Mouse (Mus musculus) adipocyte (in vitro differentiated cells): ENCODE measurements around the gene Fam45a.
"Not testable (repeated sequence)": the region's sequence is repeated elsewhere in the genome, so short reads cannot be mapped to it uniquely, and the experiment has no call there.

ENCODE experiments used
- DNase-seq: peaks from one replicate; pipeline ENCODE4 v3.0.0-alpha.2; 2016; ENCODE audit warnings: low spot score

The Fam45a gene

GRCm38 (mm10) chr19:60845731-60846130 is 34.3 kb downstream of the Fam45a start:
- DNase-seq: no peak

- DNase-seq: peak; percentile 84
Measured at GRCm38 (mm10) chr19:60860868-60861700, 49.7 kb downstream of the Fam45a start, which contains the start of gene Sfxn4. Gene Sfxn4, minus strand, starts transcription at chr19:60861479.

DNA sequence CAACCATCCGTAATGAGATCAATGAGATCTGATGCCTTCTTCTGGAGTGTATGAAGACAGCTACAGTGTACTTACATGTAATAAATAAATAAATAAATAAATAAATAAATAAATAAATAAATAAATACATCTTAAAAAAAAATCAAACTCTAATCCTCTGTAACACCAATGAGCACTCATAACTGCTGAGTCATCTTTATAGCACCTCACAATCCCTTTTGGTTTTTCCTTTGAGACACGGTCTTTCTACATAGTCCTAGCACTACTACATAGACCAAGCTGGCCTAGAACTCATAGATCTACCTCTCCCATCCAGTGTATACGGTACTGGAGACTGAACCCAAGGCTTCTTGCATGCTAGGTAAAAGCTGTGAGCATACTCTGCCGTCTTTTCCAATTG is 54.8 kb downstream of the Fam45a start:
- DNase-seq: not testable (repeated sequence)

DNA sequence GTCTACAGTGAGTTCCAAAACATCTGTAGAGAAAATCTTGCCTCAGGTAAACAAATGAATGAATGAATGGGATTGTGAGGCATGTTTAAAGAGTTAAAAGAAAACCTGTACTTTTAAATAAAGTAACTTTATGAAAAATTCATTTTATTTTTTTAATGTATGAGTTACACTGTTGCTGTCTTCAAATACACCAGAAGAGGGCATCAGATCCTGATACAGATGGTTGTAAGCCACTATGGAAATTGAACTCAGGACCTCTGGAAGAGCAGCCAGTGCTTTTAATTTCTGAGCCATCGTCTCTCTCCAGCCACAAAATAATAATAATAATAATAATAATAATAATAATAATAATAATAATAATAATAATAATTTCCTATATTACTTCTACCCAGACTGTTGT is 59.1 kb downstream of the Fam45a start:
- DNase-seq: no peak

DNA sequence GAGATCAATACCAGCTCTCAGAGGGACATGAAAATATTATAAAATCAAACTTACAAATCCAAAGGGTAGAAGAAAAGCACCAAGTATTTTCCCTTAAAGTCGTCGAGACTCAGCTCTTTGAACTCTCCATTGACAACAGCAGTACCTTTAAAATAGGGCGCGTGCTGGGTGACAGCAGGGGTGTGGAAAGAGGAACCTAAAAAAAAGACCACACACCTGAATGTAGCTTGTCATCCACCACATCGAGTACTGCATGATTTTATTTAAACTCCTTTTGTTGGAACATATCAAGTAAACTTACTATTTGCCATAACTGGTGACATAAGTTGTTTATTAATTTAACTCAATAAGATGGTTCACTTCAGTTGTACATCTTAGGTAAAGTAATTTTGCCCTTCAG is 60.0 kb downstream of the Fam45a start:
- DNase-seq: no peak

DNA sequence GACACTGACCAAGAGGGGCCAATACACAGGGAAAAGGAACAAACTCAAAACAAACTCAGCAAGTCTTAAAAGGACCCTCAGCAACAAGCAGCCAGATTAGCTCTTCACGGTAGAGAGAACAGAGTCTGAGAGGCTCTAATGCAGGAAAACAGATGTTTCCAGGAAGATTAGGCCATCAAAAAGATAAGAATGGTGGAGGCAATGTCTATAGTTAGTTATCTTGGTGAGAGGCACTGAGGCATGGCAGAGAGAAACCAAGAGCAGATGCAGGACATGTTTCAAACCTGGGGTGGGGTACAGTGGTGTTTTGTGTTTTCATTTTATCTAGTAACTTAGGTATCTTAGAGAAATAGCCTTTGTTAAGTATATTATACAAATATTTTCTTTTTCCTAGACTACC is 60.9 kb downstream of the Fam45a start:
- no peak for DNase-seq

GRCm38 (mm10) chr19:60873501-60873900 is 62.1 kb downstream of the Fam45a start:
- peak; percentile 74 for DNase-seq

DNA sequence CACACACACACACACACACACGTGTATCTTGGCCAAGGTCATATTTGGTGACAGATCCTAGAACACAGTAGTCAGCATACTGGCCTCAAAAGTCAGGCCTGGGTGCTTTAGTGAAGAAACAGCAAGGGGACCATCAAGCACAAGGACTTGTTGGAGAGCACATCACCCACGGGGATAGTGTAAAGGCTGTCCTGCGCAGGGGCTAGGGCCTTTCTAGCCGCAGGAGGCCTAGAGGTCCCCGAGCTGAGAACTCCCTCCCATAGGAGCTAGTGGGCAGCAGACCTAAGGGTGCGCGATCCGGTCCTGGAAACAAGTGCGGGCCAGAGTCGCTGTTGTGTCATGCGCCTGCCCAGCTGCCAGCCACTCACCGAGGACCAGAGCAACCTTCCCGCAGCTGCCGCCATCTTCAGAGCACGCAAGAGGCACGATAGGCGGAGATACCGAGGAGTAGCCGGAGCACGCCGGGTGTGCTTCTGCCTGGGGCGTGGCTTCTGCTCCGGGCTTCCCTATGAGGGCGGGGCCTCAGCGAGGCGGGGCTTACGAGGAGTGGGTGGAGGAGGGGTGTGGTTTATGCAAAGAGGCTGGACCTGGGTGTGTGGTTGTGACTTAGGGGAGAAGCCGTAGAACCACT is 62.8 kb downstream of the Fam45a start, which contains the start of gene Prdx3:
TSS of gene Prdx3 (minus strand) at position 493 of the 631 bp plus-strand sequence.
- DNase-seq: peak; percentile 98

- peak; percentile 76 for DNase-seq
Measured at GRCm38 (mm10) chr19:60883129-60883528, 71.7 kb downstream of the Fam45a start.
